Mouse (Mus musculus) ES-E14 (cell line): ENCODE measurements around the gene Dync2h1. TPM values are rescaled to one million over a fixed set of nuclear protein-coding genes. Genes with fewer than 3 reads are reported as not detected.

ENCODE experiments used
- DNase-seq: peaks from one replicate; pipeline ENCODE4 v3.0.0-alpha.2; 2013; ENCODE audit warnings: low read depth, low spot score
- H3K27ac ChIP-seq: 2 replicates; pipeline ENCODE4 v1.5.1; 2012; ENCODE audit warnings: low read depth, mild to moderate bottlenecking, low read length, moderate library complexity, mixed read lengths; ENCODE audit not compliant: poor library complexity, insufficient read depth, severe bottlenecking
- H3K36me3 ChIP-seq: 2 replicates; pipeline ENCODE4 v1.6.1; 2012; ENCODE audit warnings: mild to moderate bottlenecking, low read length, moderate library complexity, mixed read lengths; ENCODE audit not compliant: control insufficient read depth, poor library complexity, insufficient read depth, severe bottlenecking
- H3K4me1 ChIP-seq, 2 experiments: fragments of 150-350 bp in 1 of 2; sonication (generic) in 1 of 2; 2 replicates each; pipeline ENCODE4 v1.6.1; 2012; ENCODE audit warnings: low read length in 2 of 2, mild to moderate bottlenecking in 1 of 2, mixed read lengths in 1 of 2; ENCODE audit not compliant: control insufficient read depth in 2 of 2, insufficient read depth in 2 of 2, poor library complexity in 1 of 2
- H3K4me3 ChIP-seq, 2 experiments: fragments of 150-350 bp in 1 of 2; sonication (generic) in 1 of 2; 2 replicates each; pipeline ENCODE4 v1.5.1; 2012; ENCODE audit warnings: low read length in 2 of 2, low read depth in 1 of 2, mild to moderate bottlenecking in 1 of 2, mixed read lengths in 1 of 2; ENCODE audit not compliant: insufficient read depth in 1 of 2, poor library complexity in 1 of 2, severe bottlenecking in 1 of 2
- H3K9ac ChIP-seq: 2 replicates; pipeline ENCODE4 v1.6.1; 2012; ENCODE audit warnings: low read depth, mild to moderate bottlenecking, low read length, mixed read lengths; ENCODE audit not compliant: poor library complexity, insufficient read depth, severe bottlenecking
- H3K9me3 ChIP-seq: fragments of 150-350 bp; sonication (generic); 2 replicates; pipeline ENCODE4 v1.6.1; 2012; ENCODE audit warnings: low read depth, mild to moderate bottlenecking, low read length; ENCODE audit not compliant: control insufficient read depth, insufficient read depth
- CHD2 ChIP-seq: IDR thresholded peaks from 2 replicates; pipeline ENCODE4 v1.6.1; 2014; ENCODE audit warnings: mild to moderate bottlenecking, low read depth, low read length, inconsistent platforms
- HCFC1 ChIP-seq: IDR thresholded peaks from 2 replicates; pipeline ENCODE4 v1.6.1; 2012; ENCODE audit warnings: low read length, inconsistent platforms, borderline replicate concordance; ENCODE audit not compliant: insufficient read depth
- MAFK ChIP-seq: IDR thresholded peaks from 2 replicates; pipeline ENCODE4 v1.6.1; 2014; ENCODE audit warnings: mild to moderate bottlenecking, low read depth, low read length, inconsistent platforms; ENCODE audit not compliant: insufficient read depth
- ZC3H11A ChIP-seq: IDR thresholded peaks from 2 replicates; pipeline ENCODE4 v1.6.1; 2012; ENCODE audit warnings: low read depth, mild to moderate bottlenecking, inconsistent platforms, low read length, borderline replicate concordance
- ZNF384 ChIP-seq: IDR thresholded peaks from 2 replicates; pipeline ENCODE4 v1.6.1; 2012; ENCODE audit warnings: low read depth, low read length, inconsistent platforms
- in situ Hi-C, 2 experiments: fragments of 600-800 bp; cut with MboI; formaldehyde crosslinking; loops; one replicate each; pipeline ENCODE4 v1.15.1; 2025; ENCODE audit warnings: low sequenced_read_pairs in 2 of 2, inconsistent platforms in 1 of 2; ENCODE audit not compliant: unreplicated experiment in 2 of 2
- total RNA-seq: library from RNA; depleted of rRNA; stranded (reverse); fragments of 300-350 nt; gene quantifications from 2 replicates; pipeline ENCODE4 v1.2.3, GENCODE M21; 2012

Dync2h1 gene
- total RNA-seq, 1 experiment: 7.0 TPM

DNA sequence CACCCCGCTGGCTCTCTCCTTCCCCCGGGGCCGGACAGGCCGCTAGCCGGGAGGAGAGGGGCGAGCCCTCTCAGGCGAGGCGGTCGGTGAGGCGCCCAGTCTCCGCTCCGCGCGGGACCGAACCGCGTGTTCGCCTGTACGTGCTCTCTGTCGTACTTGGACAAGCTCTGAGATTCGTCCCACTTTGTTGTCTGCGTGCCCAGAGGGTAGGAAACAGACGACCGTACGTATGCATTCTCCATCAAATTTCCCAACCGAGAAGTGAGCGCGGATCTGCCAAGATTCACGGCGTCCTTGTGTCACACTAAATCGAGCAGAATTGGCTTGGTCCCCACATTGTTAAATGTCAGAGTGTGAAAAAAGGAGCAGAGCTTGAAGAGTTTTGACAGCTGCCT is 648 bp upstream of the Dync2h1 start:
- in situ Hi-C loops: no loop called here

GRCm38 (mm10) chr9:7176618-7177610 is 7.3 kb downstream of the Dync2h1 start:
- Histone ChIP-seq H3K4me1 (peaks cover 0 to 2% of the 10 kb centered on the region in 2 experiments; a peak in 1 of 4 replicates), H3K9me3 (no peaks in the 10 kb centered on the region), H3K36me3 (no peaks in the 10 kb centered on the region), H3K4me3 (peak overlapping the region; percentile 63 to 65), H3K9ac (peak overlapping the region; percentile 63), H3K27ac (no peak overlapping the region)
- no peak for TF ChIP-seq MAFK
- TF ChIP-seq ZC3H11A: no peak
- no peak for TF ChIP-seq ZNF384
- peak; percentile 63; the same call in 1 of the 2 replicates for TF ChIP-seq HCFC1
- TF ChIP-seq CHD2: no peak
- in situ Hi-C loops: no loop called here
- peak; percentile 74 for DNase-seq

More for the DNA sequence above, 648 bp upstream of the Dync2h1 start:
- Histone ChIP-seq H3K9ac (peak overlapping the region; percentile 94), H3K36me3 (no peaks in the 10 kb centered on the region), H3K27ac (peak overlapping the region; percentile 10; the same call in 1 of the 2 replicates), H3K4me1 (peaks cover 0 to 2% of the 10 kb centered on the region in 2 experiments; a peak in 1 of 4 replicates), H3K9me3 (no peaks in the 10 kb centered on the region), H3K4me3 (peak overlapping the region; percentile 81 to 86)
- DNase-seq: no peak
- TF ChIP-seq ZC3H11A (no peak), HCFC1 (no peak), ZNF384 (no peak), MAFK (no peak), CHD2 (no peak)

DNA sequence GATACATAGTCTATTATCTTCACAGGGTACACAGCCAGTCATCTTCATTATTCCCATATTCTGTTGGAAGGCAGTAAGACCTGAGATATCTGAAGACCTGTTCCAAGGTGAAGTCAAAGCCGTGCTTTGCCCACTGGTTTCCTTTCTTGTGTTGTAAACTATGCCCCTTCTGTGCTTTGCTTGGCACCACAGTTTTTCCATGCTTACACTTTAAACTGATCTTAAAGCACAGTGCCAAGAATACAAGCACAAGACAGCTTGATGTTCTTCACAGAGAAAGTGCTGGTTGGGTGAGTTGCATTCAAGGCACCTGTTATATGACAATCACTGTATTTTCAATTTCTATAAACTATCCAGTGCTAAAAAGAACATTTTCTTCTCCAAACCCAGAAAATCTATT is 10.5 kb downstream of the Dync2h1 start:
- Histone ChIP-seq H3K36me3 (no peaks in the 10 kb centered on the region), H3K4me1 (peaks cover 0 to 2% of the 10 kb centered on the region in 2 experiments; a peak in 1 of 4 replicates), H3K27ac (no peak overlapping the region), H3K9ac (no peak overlapping the region), H3K4me3 (no peak overlapping the region), H3K9me3 (no peaks in the 10 kb centered on the region)
- in situ Hi-C loops: no loop called here
- DNase-seq: no peak
- TF ChIP-seq MAFK: no peak
- no peak for TF ChIP-seq CHD2
- TF ChIP-seq HCFC1: no peak
- TF ChIP-seq ZC3H11A: no peak
- no peak for TF ChIP-seq ZNF384

GRCm38 (mm10) chr9:7167339-7167998 is 16.8 kb downstream of the Dync2h1 start:
- no peak overlapping the region for H3K27ac ChIP-seq
- in situ Hi-C loops: no loop called here
- H3K4me1 ChIP-seq: no peaks in the 10 kb centered on the region
- no peak for DNase-seq
- H3K36me3 ChIP-seq: peaks cover 4% of the 10 kb centered on the region; the same call in 1 of the 2 replicates
- H3K9ac ChIP-seq: no peak overlapping the region
- no peak overlapping the region for H3K4me3 ChIP-seq
- no peak for TF ChIP-seq HCFC1
- no peak for TF ChIP-seq CHD2
- no peak for TF ChIP-seq ZNF384
- no peak for TF ChIP-seq MAFK
- no peak for TF ChIP-seq ZC3H11A
- no peaks in the 10 kb centered on the region for H3K9me3 ChIP-seq
